Mouse (Mus musculus) liver, adult 2 months (tissue): Measurements from ENCODE around the gene Ulk3. TPM values are rescaled to one million over a fixed set of nuclear protein-coding genes. Genes with fewer than 3 reads are reported as not detected.

Experiments used
- DNase-seq: peaks from one replicate; pipeline ENCODE4 v3.0.0-alpha.2; 2011; ENCODE audit warnings: low read depth, low spot score; ENCODE audit errors: extremely low read depth
- H3K27ac ChIP-seq: fragments of 200-500 bp; replicated peaks from 2 replicates; pipeline ENCODE4 v1.5.1; 2012; ENCODE audit warnings: low read depth, mild to moderate bottlenecking, control low read depth, inconsistent platforms, low read length; ENCODE audit not compliant: insufficient read depth
- H3K27me3 ChIP-seq: fragments of 200-500 bp; 2 replicates; pipeline ENCODE4 v1.6.1; 2012; ENCODE audit warnings: mild to moderate bottlenecking, moderate library complexity, low read length, inconsistent platforms; ENCODE audit not compliant: control insufficient read depth, insufficient read depth
- H3K36me3 ChIP-seq: fragments of 200-500 bp; 2 replicates; pipeline ENCODE4 v1.6.1; 2012; ENCODE audit warnings: low read length, inconsistent platforms; ENCODE audit not compliant: control insufficient read depth, insufficient read depth
- H3K4me1 ChIP-seq: fragments of 200-500 bp; 2 replicates; pipeline ENCODE4 v1.6.1; 2011; ENCODE audit warnings: low read length; ENCODE audit not compliant: control insufficient read depth, insufficient read depth
- H3K4me3 ChIP-seq: fragments of 200-500 bp; 2 replicates; pipeline ENCODE4 v1.5.1; 2011; ENCODE audit warnings: low read depth, mild to moderate bottlenecking, control low read depth, low read length, moderate library complexity; ENCODE audit not compliant: insufficient read depth
- H3K79me2 ChIP-seq: fragments of 200-500 bp; 2 replicates; pipeline ENCODE4 v1.6.1; 2012; ENCODE audit warnings: inconsistent platforms, mild to moderate bottlenecking, low read length, moderate library complexity; ENCODE audit not compliant: control insufficient read depth, insufficient read depth
- H3K9ac ChIP-seq: fragments of 200-500 bp; 2 replicates; pipeline ENCODE4 v1.6.1; 2012; ENCODE audit warnings: low read depth, mild to moderate bottlenecking, control low read depth, inconsistent platforms, low read length
- CTCF ChIP-seq: fragments of 200-500 bp; IDR thresholded peaks from 2 replicates; pipeline ENCODE4 v1.5.1; 2011; ENCODE audit warnings: low read depth, low read length, control low read depth
- POLR2A ChIP-seq: fragments of 200-500 bp; IDR thresholded peaks from 2 replicates; pipeline ENCODE4 v1.6.1; 2011; ENCODE audit warnings: low read length, control low read depth; ENCODE audit not compliant: insufficient read depth; ENCODE audit errors: extremely low read depth
- WGBS: fragments of 180-500 bp; shearing (Covaris S2); methylation state at CpG from one replicate; pipeline ENCODE4 v1.1.7; 2018; 5-methylcytosine and 5-hydroxymethylcytosine counted together
- polyA plus RNA-seq: library from polyadenylated mRNA; depleted of rRNA; stranded (reverse); fragments of >200 nt; gene quantifications from 2 replicates; pipeline ENCODE4 v1.2.3, GENCODE M21; 2012; rRNA removed
- total RNA-seq: library from RNA; depleted of rRNA; stranded (reverse); fragments of >200 nt; gene quantifications from 2 replicates; pipeline ENCODE4 v1.2.3, GENCODE M21; 2014; rRNA removed

The Ulk3 gene
- 4.5 and 5.7 TPM in 2 replicates for total RNA-seq
- polyA plus RNA-seq = 9.8 and 16.8 TPM in 2 replicates

DNA sequence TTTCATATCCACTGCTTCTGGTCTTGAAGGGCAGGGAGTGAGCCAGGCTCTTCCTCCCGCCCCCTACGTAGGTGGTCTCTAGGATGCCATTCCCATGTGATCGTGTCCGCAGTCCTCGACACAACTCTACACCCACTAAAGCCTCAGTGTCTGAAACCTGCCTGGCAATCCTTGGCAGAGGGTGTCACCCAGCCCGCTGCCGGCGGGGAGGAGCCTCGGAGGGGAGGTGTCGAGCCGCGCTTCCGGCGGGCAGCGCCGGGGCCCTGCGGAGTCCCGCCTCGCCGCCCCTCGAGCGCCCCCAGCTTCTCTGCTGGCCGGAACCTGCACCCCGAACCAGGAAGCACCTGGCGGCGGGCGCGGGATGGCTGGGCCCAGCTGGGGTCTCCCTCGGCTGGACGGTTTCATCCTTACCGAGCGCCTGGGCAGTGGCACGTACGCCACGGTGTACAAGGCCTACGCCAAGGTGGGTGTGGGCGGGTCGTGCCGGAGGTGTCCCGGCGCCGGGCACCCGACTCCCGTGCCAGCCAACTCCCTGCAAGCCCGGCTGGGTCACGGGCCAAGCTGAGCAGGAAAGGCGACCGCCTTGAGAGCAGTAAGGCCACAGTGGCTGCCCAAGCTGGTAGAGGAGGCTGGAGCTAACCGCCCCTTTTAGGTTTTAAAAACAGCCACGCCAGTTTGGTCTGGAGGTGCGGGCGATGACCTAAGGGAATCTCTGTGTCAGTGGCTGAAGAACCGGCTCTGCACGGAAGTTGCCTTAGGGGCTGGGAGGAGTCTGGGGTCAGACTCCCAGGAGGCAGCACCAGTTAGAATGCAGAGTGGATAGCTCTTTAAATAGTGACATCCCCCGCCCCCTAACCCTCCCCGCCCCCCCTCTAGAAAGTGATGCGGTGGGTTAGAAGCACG is at the start of gene Ulk3:
Gene Ulk3, plus strand, starts transcription at position 229 of the 903 bp plus-strand sequence.
- under 1% methylated on average over 58 of the region's 58 CpGs for WGBS
- H3K4me3 ChIP-seq = peak within 1 kb of the TSS; percentile 85
- peak within 1 kb of the TSS; percentile 85 for H3K9ac ChIP-seq
- TF ChIP-seq CTCF (peak; percentile 15; the same call in 1 of the 2 replicates), POLR2A (peak; percentile 38; the same call in 1 of the 2 replicates)
- H3K27me3 ChIP-seq = no peaks in the 10 kb centered on the region
- DNase-seq = peak; percentile 69
- peak within 1 kb of the TSS; percentile 77 for H3K27ac ChIP-seq
- peaks cover 8% of the 10 kb centered on the region for H3K4me1 ChIP-seq
- H3K79me2 ChIP-seq = no peaks in the 10 kb centered on the region
- H3K36me3 ChIP-seq = no peaks in the 10 kb centered on the region

DNA sequence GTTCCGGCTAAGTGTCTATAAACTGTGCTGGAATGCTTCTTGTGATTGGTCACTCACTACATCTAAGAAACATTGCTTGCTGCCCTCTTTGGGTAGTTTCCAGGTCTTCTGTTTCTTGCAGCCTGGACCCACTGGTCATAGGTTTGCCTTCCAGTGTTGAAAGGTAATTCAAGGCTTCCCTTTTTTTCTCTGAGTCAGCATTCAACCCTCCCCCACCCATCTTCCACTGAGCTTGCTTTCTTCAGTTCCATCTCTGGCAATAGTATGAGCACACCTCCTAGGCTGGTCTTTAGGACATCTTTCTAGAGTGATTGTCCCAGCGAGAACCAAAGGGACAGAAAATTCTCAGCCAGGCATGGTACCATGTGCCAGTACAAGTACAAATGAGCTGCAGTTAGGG is 49.7 kb upstream of the Ulk3 start:
- WGBS = 85% methylated on average over 2 of the region's 2 CpGs
- Histone ChIP-seq H3K27ac (no peak overlapping the region), H3K9ac (no peak overlapping the region), H3K4me1 (peaks cover 2% of the 10 kb centered on the region; the same call in 1 of the 2 replicates), H3K79me2 (no peaks in the 10 kb centered on the region), H3K27me3 (no peaks in the 10 kb centered on the region), H3K4me3 (no peak overlapping the region), H3K36me3 (peaks cover 4% of the 10 kb centered on the region; the same call in 1 of the 2 replicates)
- no peak for TF ChIP-seq CTCF
- TF ChIP-seq POLR2A = no peak
- DNase-seq = no peak

DNA sequence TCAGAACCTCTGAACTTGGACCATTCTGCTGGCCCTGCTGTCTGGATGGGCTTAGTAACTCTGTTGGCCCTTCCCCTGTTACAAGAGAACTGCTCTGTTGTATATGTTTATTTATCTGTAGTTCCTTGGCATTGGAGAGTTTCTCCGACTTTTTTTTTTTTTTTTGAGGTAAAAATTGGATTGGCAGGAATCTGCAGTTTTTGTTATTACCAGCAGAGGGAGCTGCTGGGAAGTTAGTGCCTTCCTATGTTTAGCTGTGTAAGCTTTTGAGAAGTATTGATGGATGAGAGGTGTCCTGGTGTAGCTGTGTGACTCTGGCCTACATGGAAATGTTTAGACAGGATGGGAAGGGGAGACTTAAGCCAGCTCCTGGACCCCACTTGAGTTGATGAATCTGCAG is 47.9 kb upstream of the Ulk3 start:
- Histone ChIP-seq H3K4me1 (peaks cover 2% of the 10 kb centered on the region; the same call in 1 of the 2 replicates), H3K79me2 (no peaks in the 10 kb centered on the region), H3K4me3 (no peak overlapping the region), H3K36me3 (peaks cover 6% of the 10 kb centered on the region; the same call in 1 of the 2 replicates), H3K27ac (no peak overlapping the region), H3K27me3 (no peaks in the 10 kb centered on the region), H3K9ac (no peak overlapping the region)
- DNase-seq = peak; percentile 42
- 6% methylated on average over 1 of the region's 1 CpGs for WGBS
- TF ChIP-seq CTCF = no peak
- TF ChIP-seq POLR2A = no peak

DNA sequence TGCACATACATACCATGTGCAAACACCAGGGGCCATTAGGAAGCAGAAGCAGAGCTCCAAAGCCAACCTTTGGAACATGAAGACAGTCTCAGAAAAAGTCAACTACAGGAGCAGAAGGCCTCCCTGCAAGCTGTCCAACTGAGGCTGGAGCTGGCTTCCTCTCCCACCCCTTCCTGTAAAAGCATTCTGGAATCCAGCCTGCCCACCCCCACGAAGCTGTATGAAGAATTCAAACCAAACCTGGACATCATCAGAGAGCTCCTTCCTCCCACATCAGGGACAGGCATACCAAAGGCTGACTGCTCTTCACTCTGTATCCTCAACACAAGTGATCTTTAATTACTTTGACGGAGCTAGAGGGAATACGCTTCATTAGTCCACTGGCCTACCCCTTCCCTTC is 45.3 kb upstream of the Ulk3 start:
- H3K27ac ChIP-seq = no peak overlapping the region
- H3K4me3 ChIP-seq = no peak overlapping the region
- peaks cover 6% of the 10 kb centered on the region; the same call in 1 of the 2 replicates for H3K4me1 ChIP-seq
- H3K36me3 ChIP-seq = peaks cover 6% of the 10 kb centered on the region; the same call in 1 of the 2 replicates
- H3K9ac ChIP-seq = no peak overlapping the region
- no peak for DNase-seq
- no peaks in the 10 kb centered on the region for H3K27me3 ChIP-seq
- 89% methylated on average over 3 of the region's 3 CpGs for WGBS
- no peaks in the 10 kb centered on the region for H3K79me2 ChIP-seq
- TF ChIP-seq CTCF = no peak
- TF ChIP-seq POLR2A = no peak

DNA sequence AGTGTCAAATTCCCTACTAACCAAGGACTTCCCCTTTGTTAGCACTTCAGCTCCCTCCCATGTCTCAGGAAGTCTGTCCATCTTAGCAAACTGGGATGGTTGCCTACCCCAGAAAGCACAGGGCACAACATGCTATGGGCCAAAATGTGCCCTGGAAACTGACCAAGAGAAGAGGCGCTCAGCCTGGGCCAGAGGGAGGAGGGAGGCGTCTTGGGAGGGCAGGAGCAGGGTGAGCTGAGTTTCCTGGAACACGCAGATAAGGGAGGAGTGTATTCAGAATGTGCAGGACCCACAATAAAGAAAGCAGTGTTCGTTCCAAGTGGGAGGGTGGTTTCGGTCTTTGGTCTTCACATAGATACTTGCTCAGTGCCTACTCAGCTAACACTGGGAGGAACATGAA is 42.0 kb upstream of the Ulk3 start:
- Histone ChIP-seq H3K9ac (no peak overlapping the region), H3K79me2 (no peaks in the 10 kb centered on the region), H3K27ac (0 out of 2 replicates have a peak overlapping the region, but pooled peaks have one; percentile 13), H3K4me3 (no peak overlapping the region), H3K36me3 (peaks cover 6% of the 10 kb centered on the region; the same call in 1 of the 2 replicates), H3K4me1 (peaks cover 13% of the 10 kb centered on the region), H3K27me3 (no peaks in the 10 kb centered on the region)
- TF ChIP-seq POLR2A = no peak
- TF ChIP-seq CTCF = no peak
- WGBS = 74% methylated on average over 5 of the region's 5 CpGs
- no peak for DNase-seq

DNA sequence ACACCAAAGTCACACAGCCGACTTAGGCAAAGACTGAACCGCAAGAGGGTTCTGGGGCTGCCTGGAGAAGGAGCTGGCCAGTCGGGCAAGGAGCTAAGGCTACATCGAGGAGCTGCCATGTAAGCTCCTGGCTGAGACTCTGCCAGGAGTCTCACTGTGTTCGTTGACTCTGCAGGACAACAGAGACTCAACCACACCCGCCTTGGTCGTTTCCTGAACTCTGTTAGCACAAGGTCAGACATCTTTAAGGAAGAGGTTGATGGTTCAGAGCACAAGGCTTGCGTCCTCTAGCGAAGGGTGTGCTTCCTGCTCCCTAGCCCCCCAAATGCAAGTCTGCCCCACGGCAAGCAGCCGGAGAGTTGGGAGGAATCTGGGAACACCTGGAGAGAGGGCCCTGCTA is 41.4 kb upstream of the Ulk3 start:
- DNase-seq = no peak
- H3K27me3 ChIP-seq = no peaks in the 10 kb centered on the region
- 90% methylated on average over 11 of the region's 11 CpGs for WGBS
- peaks cover 13% of the 10 kb centered on the region for H3K4me1 ChIP-seq
- no peaks in the 10 kb centered on the region for H3K79me2 ChIP-seq
- H3K27ac ChIP-seq = no peak overlapping the region
- peaks cover 4% of the 10 kb centered on the region; the same call in 1 of the 2 replicates for H3K36me3 ChIP-seq
- no peak overlapping the region for H3K9ac ChIP-seq
- TF ChIP-seq POLR2A = no peak
- TF ChIP-seq CTCF = no peak
- H3K4me3 ChIP-seq = no peak overlapping the region
